Mouse (Mus musculus): ENCODE results near the gene Bmyc. TPM values are rescaled to one million over a fixed set of nuclear protein-coding genes. Genes with fewer than 3 reads are reported as not detected.
"Not testable (repeated sequence)": the region's sequence is repeated elsewhere in the genome, so short reads cannot be mapped to it uniquely, and the experiment has no call there.

Bmyc gene
- polyA plus RNA-seq, 1 experiment from 2014 or later, result 72.5 TPM

DNA sequence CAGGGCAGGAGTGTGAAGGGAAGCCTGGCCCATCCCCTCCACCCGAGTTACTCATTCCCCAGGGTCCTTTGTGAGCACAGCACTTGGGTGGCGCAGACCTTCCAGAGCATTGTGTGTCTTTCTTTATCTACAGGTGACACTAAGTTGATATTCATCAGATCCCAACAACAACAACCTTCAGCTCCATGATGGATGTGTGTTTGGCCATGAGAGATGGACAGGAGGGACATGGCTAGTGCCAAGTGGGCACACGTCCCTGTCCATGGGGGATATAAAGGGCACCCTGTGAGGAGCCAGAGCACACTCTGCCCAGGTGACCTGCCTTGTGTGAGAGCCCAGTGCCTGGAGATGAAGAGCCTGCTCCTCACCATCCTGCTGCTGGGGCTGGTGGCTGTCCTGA, 30.2 kb downstream of the Bmyc start, which contains the start of gene Obp2b:
TSS of gene Obp2b (plus strand) at position 301 of the 400 bp plus-strand sequence.
- H3K27ac ChIP-seq (replicated peaks; ENCODE audit: low read depth, low read length); DNase-seq (ENCODE audit: low spot score); H3K36me3 ChIP-seq (replicated peaks; ENCODE audit: control insufficient read depth, insufficient read depth, low read depth, low read length); ATAC-seq (replicated peaks; ENCODE audit: insufficient number of reproducible peaks, low FRiP score, low TSS enrichment, low read depth); H3K9ac ChIP-seq (replicated peaks; ENCODE audit: low read length); H3K4me3 ChIP-seq (ENCODE audit: low read depth, low read length); H3K4me1 ChIP-seq (ENCODE audit: control insufficient read depth, insufficient read depth, low read length); H3K27me3 ChIP-seq (ENCODE audit: control insufficient read depth, insufficient read depth, low read length); H3K4me2 ChIP-seq (ENCODE audit: low read depth, low read length); H3K9me3 ChIP-seq (replicated peaks; ENCODE audit: control insufficient read depth, low read length): not testable (repeated sequence)
- 84% methylated on average over 3 of the region's 3 CpGs for WGBS

- H3K4me2 ChIP-seq (ENCODE audit: low read depth, low read length), result no peak overlapping the region
- no peaks in the 10 kb centered on the region for H3K9me3 ChIP-seq (replicated peaks; ENCODE audit: control insufficient read depth, low read length)
- 56% methylated on average over 1 of the region's 1 CpGs for WGBS
- no peak overlapping the region for H3K9ac ChIP-seq (replicated peaks; ENCODE audit: low read length)
- H3K27ac ChIP-seq (replicated peaks; ENCODE audit: low read depth, low read length), result no peak overlapping the region
- H3K27me3 ChIP-seq (ENCODE audit: control insufficient read depth, insufficient read depth, low read length), result no peaks in the 10 kb centered on the region
- H3K36me3 ChIP-seq (replicated peaks; ENCODE audit: control insufficient read depth, insufficient read depth, low read depth, low read length), result no peaks in the 10 kb centered on the region
- no peak for DNase-seq (ENCODE audit: low spot score)
- ATAC-seq (replicated peaks; ENCODE audit: insufficient number of reproducible peaks, low FRiP score, low TSS enrichment, low read depth), result no peak
- H3K4me1 ChIP-seq (ENCODE audit: control insufficient read depth, insufficient read depth, low read length), result no peaks in the 10 kb centered on the region
- no peak overlapping the region for H3K4me3 ChIP-seq (ENCODE audit: low read depth, low read length)
Observed at GRCm38 (mm10) chr2:25741671-25742070, 35.1 kb downstream of the Bmyc start.

- no peak overlapping the region for H3K9ac ChIP-seq (replicated peaks; ENCODE audit: low read length)
- no peak for ATAC-seq (replicated peaks; ENCODE audit: insufficient number of reproducible peaks, low FRiP score, low TSS enrichment, low read depth)
- no peak overlapping the region for H3K4me3 ChIP-seq (ENCODE audit: low read depth, low read length)
- H3K27me3 ChIP-seq (ENCODE audit: control insufficient read depth, insufficient read depth, low read length), result no peaks in the 10 kb centered on the region
- 80% methylated on average over 1 of the region's 1 CpGs for WGBS
- no peak overlapping the region for H3K27ac ChIP-seq (replicated peaks; ENCODE audit: low read depth, low read length)
- DNase-seq (ENCODE audit: low spot score), result no peak
- H3K36me3 ChIP-seq (replicated peaks; ENCODE audit: control insufficient read depth, insufficient read depth, low read depth, low read length), result no peaks in the 10 kb centered on the region
- no peak overlapping the region for H3K4me2 ChIP-seq (ENCODE audit: low read depth, low read length)
- H3K9me3 ChIP-seq (replicated peaks; ENCODE audit: control insufficient read depth, low read length), result no peaks in the 10 kb centered on the region
- no peaks in the 10 kb centered on the region for H3K4me1 ChIP-seq (ENCODE audit: control insufficient read depth, insufficient read depth, low read length)
Observed at GRCm38 (mm10) chr2:25754201-25754600, 47.7 kb downstream of the Bmyc start.

Other genes with a start within 250 kb of the Bmyc start
- gene Clic3, start 249.9 kb upstream of the Bmyc start, polyA plus RNA-seq (2014; fragmentation: Nextera tagmentation; extraction: Ambion mirVana), result 0.71 TPM in 1 of 2 replicates, not detected in the other
- gene Paxx, start 245.6 kb upstream of the Bmyc start, polyA plus RNA-seq (2014; fragmentation: Nextera tagmentation; extraction: Ambion mirVana), result 12.4 and 14.3 TPM in 2 replicates
- 0.26 and 0.28 TPM in 2 replicates for gene Ptgds, start 236.7 kb upstream of the Bmyc start, polyA plus RNA-seq (2014; fragmentation: Nextera tagmentation; extraction: Ambion mirVana)
- not detected in 2 replicates for gene Lcn12, start 212.8 kb upstream of the Bmyc start, polyA plus RNA-seq (2014; fragmentation: Nextera tagmentation; extraction: Ambion mirVana)
- 51.1 and 56.4 TPM in 2 replicates for gene Fbxw5, start 206.0 kb upstream of the Bmyc start, polyA plus RNA-seq (2014; fragmentation: Nextera tagmentation; extraction: Ambion mirVana)
- gene C8g, start 205.0 kb upstream of the Bmyc start, polyA plus RNA-seq (2014; fragmentation: Nextera tagmentation; extraction: Ambion mirVana), result 3.8 and 4.3 TPM in 2 replicates
- gene Traf2, start 159.8 kb upstream of the Bmyc start, polyA plus RNA-seq (2014; fragmentation: Nextera tagmentation; extraction: Ambion mirVana), result 35.6 and 36.0 TPM in 2 replicates
- 336 and 375 TPM in 2 replicates for gene Edf1, start 148.9 kb upstream of the Bmyc start, polyA plus RNA-seq (2014; fragmentation: Nextera tagmentation; extraction: Ambion mirVana)
- 1.2 and 8.5 TPM in 2 replicates for gene Mamdc4, start 131.9 kb upstream of the Bmyc start, polyA plus RNA-seq (2014; fragmentation: Nextera tagmentation; extraction: Ambion mirVana)
- 145 and 157 TPM in 2 replicates for gene Phpt1, start 131.5 kb upstream of the Bmyc start, polyA plus RNA-seq (2014; fragmentation: Nextera tagmentation; extraction: Ambion mirVana)
- gene Ajm1, start 125.0 kb upstream of the Bmyc start, polyA plus RNA-seq (2014; fragmentation: Nextera tagmentation; extraction: Ambion mirVana), result 0.07 and 0.25 TPM in 2 replicates
- gene Rabl6, start 98.2 kb upstream of the Bmyc start, polyA plus RNA-seq (2014; fragmentation: Nextera tagmentation; extraction: Ambion mirVana), result 44.3 and 46.0 TPM in 2 replicates
- gene Ccdc183, start 89.1 kb upstream of the Bmyc start, polyA plus RNA-seq (2014; fragmentation: Nextera tagmentation; extraction: Ambion mirVana), result 0.15 and 0.18 TPM in 2 replicates
- gene Tmem141, start 84.7 kb upstream of the Bmyc start, polyA plus RNA-seq (2014; fragmentation: Nextera tagmentation; extraction: Ambion mirVana), result 17.5 and 18.7 TPM in 2 replicates
- 0.52 and 0.81 TPM in 2 replicates for gene Fcna, start 78.7 kb upstream of the Bmyc start, polyA plus RNA-seq (2014; fragmentation: Nextera tagmentation; extraction: Ambion mirVana)
- not detected in 2 replicates for gene Lcn8, start 53.6 kb upstream of the Bmyc start, polyA plus RNA-seq (2014; fragmentation: Nextera tagmentation; extraction: Ambion mirVana)
- not detected in 2 replicates for gene Lcn5, start 48.8 kb upstream of the Bmyc start, polyA plus RNA-seq (2014; fragmentation: Nextera tagmentation; extraction: Ambion mirVana)
- gene Lcn6, start 30.0 kb upstream of the Bmyc start, polyA plus RNA-seq (2014; fragmentation: Nextera tagmentation; extraction: Ambion mirVana), result not detected in 2 replicates
- not detected in 2 replicates for gene Lcn10, start 24.0 kb upstream of the Bmyc start, polyA plus RNA-seq (2014; fragmentation: Nextera tagmentation; extraction: Ambion mirVana)
- not detected in 2 replicates for gene Obp2a, start 6.7 kb upstream of the Bmyc start, polyA plus RNA-seq (2014; fragmentation: Nextera tagmentation; extraction: Ambion mirVana)
- gene Obp2b, start 30.3 kb downstream of the Bmyc start, polyA plus RNA-seq (2014; fragmentation: Nextera tagmentation; extraction: Ambion mirVana), result not detected in 2 replicates
- not detected in 2 replicates for gene Lcn3, start 58.8 kb downstream of the Bmyc start, polyA plus RNA-seq (2014; fragmentation: Nextera tagmentation; extraction: Ambion mirVana)
- not detected in 2 replicates for gene Lcn11, start 70.3 kb downstream of the Bmyc start, polyA plus RNA-seq (2014; fragmentation: Nextera tagmentation; extraction: Ambion mirVana)
- not detected in 2 replicates for gene Gm13539, start 75.5 kb downstream of the Bmyc start, polyA plus RNA-seq (2014; fragmentation: Nextera tagmentation; extraction: Ambion mirVana)
- not detected in 2 replicates for gene Glt6d1, start 109.1 kb downstream of the Bmyc start, polyA plus RNA-seq (2014; fragmentation: Nextera tagmentation; extraction: Ambion mirVana)
- not detected in 2 replicates for gene Lcn9, start 116.4 kb downstream of the Bmyc start, polyA plus RNA-seq (2014; fragmentation: Nextera tagmentation; extraction: Ambion mirVana)
- not detected in 2 replicates for gene Sohlh1, start 140.5 kb downstream of the Bmyc start, polyA plus RNA-seq (2014; fragmentation: Nextera tagmentation; extraction: Ambion mirVana)
- 0.10 and 0.28 TPM in 2 replicates for gene Kcnt1, start 157.0 kb downstream of the Bmyc start, polyA plus RNA-seq (2014; fragmentation: Nextera tagmentation; extraction: Ambion mirVana)